Mouse (Mus musculus) lung, postnatal 14 days (tissue): Measurements from ENCODE around the gene OR5BS1P.
"Not testable (repeated sequence)": the region's sequence is repeated elsewhere in the genome, so short reads cannot be mapped to it uniquely, and the experiment has no call there.

ENCODE experiments used
- DNase-seq: peaks from one replicate; pipeline ENCODE4 v3.0.0; 2021

The OR5BS1P gene

GRCm38 (mm10) chr15:98507321-98507720 is 37.6 kb downstream of the OR5BS1P start:
- DNase-seq: no peak

GRCm38 (mm10) chr15:98509387-98509786 is 39.7 kb downstream of the OR5BS1P start:
- no peak for DNase-seq

- DNase-seq: peak; percentile 83
These were observed 41.0 kb downstream of the OR5BS1P start for GRCm38 (mm10) chr15:98510438-98511385.

DNA sequence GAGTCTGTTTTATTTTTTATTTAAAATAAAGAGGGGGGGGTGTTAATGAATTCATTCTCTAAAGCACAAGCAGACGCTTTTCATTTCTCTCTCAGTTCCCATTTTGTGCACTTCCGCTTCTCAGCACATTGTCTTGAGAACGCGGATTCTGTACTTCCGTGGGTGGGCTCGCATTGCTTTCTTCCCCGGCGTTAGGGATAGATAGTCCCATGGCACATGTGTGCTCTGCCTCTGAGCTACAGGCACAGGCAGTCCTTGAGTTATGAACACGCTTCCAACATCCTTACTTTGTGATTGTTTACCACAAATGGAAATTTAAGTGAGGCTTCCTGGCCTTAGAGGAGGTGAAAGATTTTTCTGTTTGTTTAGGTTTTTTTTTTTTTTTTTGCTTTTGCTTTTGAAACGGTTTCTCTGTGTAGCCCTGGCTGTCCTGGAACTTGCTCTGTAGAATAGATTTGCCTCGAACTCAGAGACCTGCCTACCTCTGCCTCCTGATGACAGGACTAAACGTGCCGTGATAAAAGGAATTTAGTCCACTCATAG is 41.8 kb downstream of the OR5BS1P start:
- DNase-seq: peak; percentile 29

- DNase-seq: no peak
These were observed 42.5 kb downstream of the OR5BS1P start for GRCm38 (mm10) chr15:98512232-98512631.

DNA sequence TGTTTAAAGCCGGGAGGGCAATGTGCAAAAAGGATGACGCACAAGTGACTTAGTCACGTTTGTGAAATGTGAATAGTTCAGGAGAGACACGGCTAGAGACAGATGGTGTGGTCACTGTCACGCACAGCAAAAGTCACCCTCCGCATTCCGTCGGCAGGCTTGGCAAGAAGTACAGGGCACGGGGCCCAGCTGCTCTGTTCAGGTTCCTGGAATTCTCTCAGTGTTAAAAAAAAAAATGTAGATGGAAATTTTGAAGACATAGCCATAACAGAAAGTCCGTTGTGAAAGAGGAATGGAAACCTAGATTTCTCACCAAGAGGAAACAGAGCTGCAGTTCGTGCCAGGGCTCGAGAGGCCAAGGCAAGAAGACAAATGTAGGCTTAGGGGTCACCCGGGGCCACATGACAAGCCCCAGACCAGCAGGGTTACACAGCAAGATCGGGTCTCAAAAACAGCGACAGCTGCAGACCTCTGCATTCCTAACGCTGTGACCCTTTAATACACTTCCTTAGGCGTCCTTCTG is 43.2 kb downstream of the OR5BS1P start:
- peak; percentile 71 for DNase-seq

DNA sequence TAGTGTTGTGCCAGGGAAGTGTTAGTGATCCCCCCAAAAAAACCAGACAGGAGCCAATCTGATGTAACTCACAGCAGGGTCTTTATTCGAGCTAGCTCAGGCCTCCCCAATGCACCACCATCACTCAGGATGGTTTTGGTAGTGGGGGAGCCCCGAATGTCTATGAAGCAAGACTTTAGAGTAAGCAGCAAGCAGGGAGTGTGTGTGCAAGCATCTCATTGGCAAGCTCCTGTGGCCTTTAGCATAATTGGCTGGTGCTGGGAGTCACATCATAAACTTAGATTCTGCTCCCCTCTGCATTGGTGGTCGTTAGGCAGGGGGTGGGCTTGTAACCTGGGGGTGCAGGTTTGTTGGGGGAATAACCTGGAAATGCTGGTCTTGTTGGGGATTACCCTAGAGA is 44.0 kb downstream of the OR5BS1P start:
- DNase-seq: not testable (repeated sequence)

GRCm38 (mm10) chr15:98514146-98514545 is 44.5 kb downstream of the OR5BS1P start:
- DNase-seq: no peak

DNA sequence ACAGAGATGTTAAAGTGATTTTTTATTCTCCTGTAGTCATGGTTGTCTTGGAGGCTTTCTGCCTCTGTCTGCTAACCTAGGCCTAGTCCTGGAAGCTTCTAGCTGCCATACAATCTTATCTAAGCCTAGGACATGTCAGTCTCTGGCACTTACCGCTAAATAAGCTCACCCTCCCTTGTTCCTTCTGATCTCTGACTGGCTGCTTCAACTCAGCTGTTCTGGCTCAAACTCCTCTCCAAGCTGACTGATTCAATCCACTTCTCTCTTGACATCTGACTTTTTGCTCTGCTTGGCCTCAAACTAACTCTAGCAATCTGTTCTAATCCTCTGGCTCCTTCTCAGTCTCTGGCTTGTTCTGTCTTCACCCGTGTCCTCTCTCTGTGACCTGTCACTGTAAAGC is 45.1 kb downstream of the OR5BS1P start:
- DNase-seq: not testable (repeated sequence)

GRCm38 (mm10) chr15:98517380-98518355 is 48.0 kb downstream of the OR5BS1P start:
- peak; percentile 68 for DNase-seq

DNA sequence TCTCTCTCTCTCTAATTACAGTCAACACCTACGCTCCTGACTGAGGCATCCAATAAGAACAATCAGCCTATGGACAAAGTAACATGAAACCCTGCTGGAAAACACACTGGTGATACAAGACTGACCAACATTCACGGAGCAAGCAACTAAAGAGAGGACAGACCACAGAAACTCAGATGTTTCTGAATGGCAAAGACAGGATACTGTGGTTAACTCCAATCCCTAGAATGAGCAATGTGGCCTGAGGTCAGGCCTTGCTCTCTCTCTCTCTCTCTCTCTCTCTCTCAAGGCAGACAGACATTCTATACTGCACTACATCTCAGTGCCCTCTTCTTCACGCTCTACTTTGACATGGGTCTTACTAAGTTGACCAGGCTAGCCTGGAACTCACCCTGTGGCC is 51.5 kb downstream of the OR5BS1P start:
- no peak for DNase-seq

DNA sequence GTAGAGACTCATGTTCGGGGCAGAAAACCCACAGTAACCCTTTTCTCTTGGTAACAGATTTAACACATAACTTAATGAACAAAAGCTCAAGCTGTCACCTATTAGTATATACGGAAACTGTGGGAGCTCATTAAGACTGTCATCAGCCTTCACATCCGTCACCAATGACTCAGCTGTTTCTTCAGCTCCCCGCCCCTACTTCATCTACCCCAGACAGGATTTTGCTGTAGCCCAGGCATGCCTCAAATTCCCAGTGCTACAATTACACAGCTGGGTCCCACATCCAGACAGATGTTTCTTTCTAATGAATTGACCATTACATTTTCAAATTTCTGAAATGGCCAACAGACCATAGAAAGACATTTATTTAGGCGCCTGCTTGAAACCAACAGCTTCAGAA is 56.4 kb downstream of the OR5BS1P start:
- no peak for DNase-seq

DNA sequence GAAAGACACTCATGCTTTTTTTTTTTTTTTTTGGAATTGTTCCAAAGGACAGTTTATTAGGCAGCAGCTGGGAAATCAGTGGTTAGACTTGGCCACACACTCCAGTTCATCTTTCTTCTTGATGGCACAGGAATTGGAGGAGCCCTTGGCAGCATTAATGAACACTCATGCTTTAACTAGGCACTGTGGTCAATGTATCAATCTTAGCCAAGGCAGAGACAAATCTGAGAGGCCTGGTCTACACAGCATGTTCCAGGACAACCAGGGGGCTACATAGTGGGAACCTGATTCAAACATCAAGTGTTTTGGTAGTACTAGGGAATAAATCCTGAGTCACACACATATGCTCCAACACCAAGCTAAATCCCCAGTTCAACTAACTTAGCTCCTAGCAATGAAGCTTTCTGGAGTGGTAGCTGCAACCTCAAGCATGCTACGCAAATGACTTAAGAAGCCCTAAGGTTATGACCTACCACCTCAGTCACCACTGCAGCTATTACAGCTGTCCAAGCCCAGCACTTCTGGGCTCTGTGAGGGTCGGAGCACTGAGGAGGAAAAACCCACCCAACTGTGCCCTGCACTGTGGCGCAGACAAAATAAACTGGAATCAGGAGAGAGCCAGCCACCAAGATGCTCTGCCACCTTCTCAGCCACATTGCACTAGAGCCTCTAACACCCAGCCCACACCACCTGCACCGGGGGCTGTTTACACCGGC is 57.5 kb downstream of the OR5BS1P start:
- DNase-seq: no peak

GRCm38 (mm10) chr15:98528066-98528563 is 58.4 kb downstream of the OR5BS1P start:
- no peak for DNase-seq
